Comparison of ENCODE assay signal across 15 mouse cellular contexts in genomic region chr19:6013691-6014090, GRCm38 (mm10). TPM values are rescaled to one million over a fixed set of nuclear protein-coding genes. Genes with fewer than 3 reads are reported as not detected.
DNase-seq lines count a peak whose midpoint lies in the region; ATAC-seq lines count a peak whose summit lies in the region.
"Had no signal": no experiment of that assay in that cellular context is flagged by ENCODE, and none has a peak within 500 bp of the region (broad histone marks: within the 10 kb centered on the region; RNA-seq: fewer than 3 reads in every experiment).

No protein-coding gene starts in this region.

- H3K4me1 ChIP-seq in limb, embryonic 12.5 days (replicated peaks), result peaks cover 6% of the 10 kb centered on the region
- H3K4me1 ChIP-seq in limb, embryonic 10.5 days, result peaks cover 21% of the 10 kb centered on the region
- peaks cover 73% of the 10 kb centered on the region for H3K4me1 ChIP-seq in liver, embryonic 15.5 days (replicated peaks)
- peaks cover 21% of the 10 kb centered on the region for H3K4me1 ChIP-seq in forebrain, embryonic 10.5 days

- no peaks in the 10 kb centered on the region for H3K36me3 ChIP-seq in limb, embryonic 12.5 days
- no peaks in the 10 kb centered on the region for H3K36me3 ChIP-seq in limb, embryonic 10.5 days
- H3K36me3 ChIP-seq in liver, embryonic 15.5 days (replicated peaks), result peaks cover 51% of the 10 kb centered on the region
- no peaks in the 10 kb centered on the region for H3K36me3 ChIP-seq in forebrain, embryonic 10.5 days (replicated peaks)
- H3K36me3 ChIP-seq: embryonic facial prominence, embryonic 12.5 days had no signal

- H3K9me3 ChIP-seq in limb, embryonic 12.5 days, result no peaks in the 10 kb centered on the region
- no peaks in the 10 kb centered on the region for H3K9me3 ChIP-seq in limb, embryonic 10.5 days (replicated peaks)
- no peaks in the 10 kb centered on the region for H3K9me3 ChIP-seq in liver, embryonic 15.5 days (replicated peaks)
- no peaks in the 10 kb centered on the region for H3K9me3 ChIP-seq in forebrain, embryonic 10.5 days
- H3K9me3 ChIP-seq: embryonic facial prominence, embryonic 12.5 days had no signal

- 90% methylated on average over 10 of the region's 10 CpGs for WGBS in limb, embryonic 12.5 days
- 90% methylated on average over 10 of the region's 10 CpGs for WGBS in limb, embryonic 10.5 days
- 74% methylated on average over 10 of the region's 10 CpGs for WGBS in liver, embryonic 15.5 days (ENCODE audit: insufficient replicate concordance)
- 89% methylated on average over 10 of the region's 10 CpGs for WGBS in forebrain, embryonic 10.5 days

- ATAC-seq in limb, embryonic 12.5 days (ENCODE audit: insufficient number of reproducible peaks, insufficient read depth, low FRiP score, low TSS enrichment, low read depth), result no peak
- no peak for ATAC-seq in liver, embryonic 15.5 days (ENCODE audit: insufficient read depth)
- ATAC-seq: lung, postnatal 0 days had no signal

- 0 out of 2 replicates have a peak overlapping the region, but pooled peaks have one; percentile 6 for H3K9ac ChIP-seq in limb, embryonic 12.5 days (replicated peaks)
- H3K9ac ChIP-seq in liver, embryonic 15.5 days, result peak overlapping the region; percentile 77
- H3K9ac ChIP-seq: embryonic facial prominence, embryonic 12.5 days had no signal

- DNase-seq in cerebellum, adult 9-11 months, result peak; percentile 34
- no peak for DNase-seq in cerebellum, postnatal 25 days
- no peak for DNase-seq in limb, embryonic 10.5 days (ENCODE audit: low spot score)
- peak; percentile 64 for DNase-seq in urinary bladder, postnatal 25 days (ENCODE audit: low spot score)
- DNase-seq in frontal cortex, postnatal 14 days (ENCODE audit: low spot score in 2 of 2), result no peak
- DNase-seq in forebrain, embryonic 10.5 days (ENCODE audit: extremely low spot score, low spot score), result no peak
- DNase-seq: cerebellum, adult 8-10 months; heart, adult 2 months; right cerebral cortex, postnatal 14 days had no signal

- peaks cover 34% of the 10 kb centered on the region for H3K27me3 ChIP-seq in limb, embryonic 12.5 days
- peaks cover 49% of the 10 kb centered on the region for H3K27me3 ChIP-seq in limb, embryonic 10.5 days (ENCODE audit: low read depth, poor library complexity, severe bottlenecking)
- no peaks in the 10 kb centered on the region for H3K27me3 ChIP-seq in liver, embryonic 15.5 days
- H3K27me3 ChIP-seq in forebrain, embryonic 10.5 days (ENCODE audit: poor library complexity, severe bottlenecking), result peaks cover 53% of the 10 kb centered on the region

- no peak overlapping the region for H3K4me3 ChIP-seq in limb, embryonic 12.5 days (replicated peaks)
- no peak overlapping the region for H3K4me3 ChIP-seq in limb, embryonic 10.5 days
- peak overlapping the region; percentile 74 for H3K4me3 ChIP-seq in liver, embryonic 15.5 days (replicated peaks)
- no peak overlapping the region for H3K4me3 ChIP-seq in forebrain, embryonic 10.5 days
- H3K4me3 ChIP-seq: embryonic facial prominence, embryonic 12.5 days; left cerebral cortex, adult 2 months had no signal

- H3K4me2 ChIP-seq in limb, embryonic 12.5 days, result no peak overlapping the region
- peak overlapping the region; percentile 97 for H3K4me2 ChIP-seq in liver, embryonic 15.5 days

- H3K27ac ChIP-seq in limb, embryonic 12.5 days, result no peak overlapping the region
- H3K27ac ChIP-seq in limb, embryonic 10.5 days, result no peak overlapping the region
- H3K27ac ChIP-seq in liver, embryonic 15.5 days (replicated peaks), result peak overlapping the region; percentile 94
- H3K27ac ChIP-seq in forebrain, embryonic 10.5 days, result no peak overlapping the region
- H3K27ac ChIP-seq: embryonic facial prominence, embryonic 12.5 days; left cerebral cortex, adult 2 months had no signal

RNA-seq across cellular contexts. Expression of gene Capn1, which starts 2.0 kb away (rescaled TPM):
- polyA plus RNA-seq in limb, embryonic 12.5 days (2016; fragmentation: Nextera tagmentation; extraction: Ambion mirVana), result 7.0 and 7.7 TPM in 2 replicates
- polyA plus RNA-seq in limb, embryonic 10.5 days (2016; fragmentation: Nextera tagmentation; extraction: Ambion mirVana), result 2.0 and 2.4 TPM in 2 replicates
- polyA plus RNA-seq in liver, embryonic 15.5 days (2015; fragmentation: Nextera tagmentation; extraction: Ambion mirVana), result 25.1 and 26.1 TPM in 2 replicates
- 2.5 and 3.0 TPM in 2 replicates for polyA plus RNA-seq in forebrain, embryonic 10.5 days (2016; fragmentation: Nextera tagmentation; extraction: Ambion mirVana)

RNA-seq across cellular contexts. Expression of gene Slc22a20, which starts 27.7 kb away (rescaled TPM):
- polyA plus RNA-seq in limb, embryonic 12.5 days (2016; fragmentation: Nextera tagmentation; extraction: Ambion mirVana), result not detected in 2 replicates
- polyA plus RNA-seq in limb, embryonic 10.5 days (2016; fragmentation: Nextera tagmentation; extraction: Ambion mirVana), result not detected in 2 replicates
- polyA plus RNA-seq in liver, embryonic 15.5 days (2015; fragmentation: Nextera tagmentation; extraction: Ambion mirVana), result 0.05 TPM in 1 of 2 replicates, not detected in the other
- polyA plus RNA-seq in forebrain, embryonic 10.5 days (2016; fragmentation: Nextera tagmentation; extraction: Ambion mirVana), result not detected in 2 replicates
- polyA plus RNA-seq: embryonic facial prominence, embryonic 12.5 days; heart, adult 2 months; intestine, embryonic 14.5 days; lung, postnatal 0 days had no signal

RNA-seq across cellular contexts. Expression of gene Syvn1, which starts 32.7 kb away (rescaled TPM):
- 25.1 and 28.0 TPM in 2 replicates for polyA plus RNA-seq in limb, embryonic 12.5 days (2016; fragmentation: Nextera tagmentation; extraction: Ambion mirVana)
- 36.9 and 38.6 TPM in 2 replicates for polyA plus RNA-seq in limb, embryonic 10.5 days (2016; fragmentation: Nextera tagmentation; extraction: Ambion mirVana)
- polyA plus RNA-seq in liver, embryonic 15.5 days (2015; fragmentation: Nextera tagmentation; extraction: Ambion mirVana), result 13.3 and 17.3 TPM in 2 replicates
- 30.8 and 32.2 TPM in 2 replicates for polyA plus RNA-seq in forebrain, embryonic 10.5 days (2016; fragmentation: Nextera tagmentation; extraction: Ambion mirVana)

RNA-seq across cellular contexts. Expression of gene Mrpl49, which starts 43.9 kb away (rescaled TPM):
- 76.7 and 79.1 TPM in 2 replicates for polyA plus RNA-seq in limb, embryonic 12.5 days (2016; fragmentation: Nextera tagmentation; extraction: Ambion mirVana)
- 90.3 and 91.4 TPM in 2 replicates for polyA plus RNA-seq in limb, embryonic 10.5 days (2016; fragmentation: Nextera tagmentation; extraction: Ambion mirVana)
- polyA plus RNA-seq in liver, embryonic 15.5 days (2015; fragmentation: Nextera tagmentation; extraction: Ambion mirVana), result 39.5 and 41.8 TPM in 2 replicates
- polyA plus RNA-seq in forebrain, embryonic 10.5 days (2016; fragmentation: Nextera tagmentation; extraction: Ambion mirVana), result 89.4 and 92.1 TPM in 2 replicates

RNA-seq across cellular contexts. Expression of gene Fau, which starts 44.0 kb away (rescaled TPM):
- 775 and 779 TPM in 2 replicates for polyA plus RNA-seq in limb, embryonic 12.5 days (2016; fragmentation: Nextera tagmentation; extraction: Ambion mirVana)
- polyA plus RNA-seq in limb, embryonic 10.5 days (2016; fragmentation: Nextera tagmentation; extraction: Ambion mirVana), result 820 and 955 TPM in 2 replicates
- 401 and 446 TPM in 2 replicates for polyA plus RNA-seq in liver, embryonic 15.5 days (2015; fragmentation: Nextera tagmentation; extraction: Ambion mirVana)
- polyA plus RNA-seq in forebrain, embryonic 10.5 days (2016; fragmentation: Nextera tagmentation; extraction: Ambion mirVana), result 829 and 865 TPM in 2 replicates

Comparison
In these comparisons a context has a peak if more than half of its experiments do, and no peak if none do; other contexts are left out.
1. DNase-seq: peak in cerebellum, adult 9-11 months (single experiment) and urinary bladder, postnatal 25 days (single experiment); none in cerebellum, postnatal 25 days (0 of 2), limb, embryonic 10.5 days (single experiment), frontal cortex, postnatal 14 days (0 of 2) and forebrain, embryonic 10.5 days (single experiment).